Mouse (Mus musculus) cerebral cortex, adult 2 months (tissue): ENCODE measurements around the gene Trim14.

Experiments
- WGBS: fragments of 180-500 bp; shearing (Covaris S2); methylation state at CpG from one replicate; pipeline ENCODE4 v1.1.7; 2018; 5-methylcytosine and 5-hydroxymethylcytosine counted together

Gene Trim14

DNA sequence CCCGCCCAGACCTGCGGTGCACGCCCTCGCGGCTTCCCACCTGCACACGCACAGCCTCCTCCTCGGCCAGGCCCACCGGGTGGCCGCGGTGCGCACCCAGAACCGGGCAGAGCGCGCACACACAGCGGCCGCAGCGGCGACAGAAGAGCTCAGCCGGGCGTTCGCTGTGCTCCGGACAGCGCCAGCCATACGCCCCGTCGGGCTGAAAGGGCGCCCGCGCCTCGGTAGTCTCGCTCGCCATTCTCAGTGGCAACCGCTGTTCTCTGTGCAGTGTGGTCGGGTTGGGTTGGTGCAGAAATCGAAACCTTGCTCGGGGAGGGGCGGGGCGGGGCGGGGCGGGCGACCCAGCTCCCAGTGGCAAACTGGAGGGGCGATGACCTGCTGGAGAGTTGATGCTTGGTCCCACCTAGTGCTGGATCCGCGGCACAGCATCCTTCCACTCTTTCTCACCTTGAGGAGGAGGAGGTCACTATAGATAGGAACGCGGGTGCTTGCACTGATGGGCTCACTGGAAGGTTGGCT lies at the start of gene Trim14:
Gene Trim14, minus strand, starts transcription at position 302 of the 522 bp plus-strand sequence.
- 2% methylated on average over 46 of the region's 46 CpGs for WGBS

GRCm38 (mm10) chr4:46585041-46585810 lies 49.3 kb upstream of the Trim14 start:
- WGBS = 86% methylated on average over 13 of the region's 13 CpGs

- WGBS = 76% methylated on average over 3 of the region's 3 CpGs
These were observed 48.6 kb upstream of the Trim14 start for GRCm38 (mm10) chr4:46584536-46584935.

DNA sequence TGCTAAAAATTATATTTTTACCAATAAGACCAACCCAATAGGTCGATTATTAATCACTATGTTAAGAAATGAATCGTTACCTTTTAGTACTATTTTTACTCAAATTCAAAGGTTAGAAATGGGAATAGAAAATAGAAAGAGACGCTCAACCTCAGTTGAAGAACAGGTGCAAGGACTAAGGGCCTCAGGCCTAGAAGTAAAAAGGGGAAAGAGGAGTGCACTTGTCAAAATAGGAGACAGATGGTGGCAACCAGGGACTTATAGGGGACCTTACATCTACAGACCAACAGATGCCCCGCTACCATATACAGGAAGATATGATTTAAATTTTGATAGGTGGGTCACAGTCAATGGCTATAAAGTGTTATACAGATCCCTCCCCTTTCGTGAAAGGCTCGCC lies 48.1 kb upstream of the Trim14 start:
- WGBS = 90% methylated on average over 2 of the region's 6 CpGs

GRCm38 (mm10) chr4:46582024-46582423 lies 46.1 kb upstream of the Trim14 start:
- 87% methylated on average over 9 of the region's 9 CpGs for WGBS

DNA sequence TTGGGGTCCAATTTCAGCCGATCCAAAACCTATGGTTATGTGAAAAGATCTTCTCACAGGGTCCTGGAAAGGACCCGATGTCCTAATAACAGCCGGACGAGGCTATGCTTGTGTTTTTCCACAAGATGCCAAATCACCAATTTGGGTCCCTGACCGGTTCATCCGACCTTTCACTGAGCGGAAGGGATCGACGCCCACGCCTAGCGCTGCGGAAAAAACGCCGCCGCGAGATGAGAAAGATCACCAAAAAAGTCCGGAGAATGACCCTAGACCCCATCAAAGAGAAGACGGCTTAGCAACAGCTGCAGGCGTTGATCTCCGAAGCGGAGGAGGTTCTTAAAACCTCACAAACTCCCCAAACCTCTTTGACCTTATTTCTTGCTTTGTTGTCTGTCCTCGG lies 45.6 kb upstream of the Trim14 start:
- 95% methylated on average over 22 of the region's 22 CpGs for WGBS

GRCm38 (mm10) chr4:46580799-46581243 lies 44.9 kb upstream of the Trim14 start:
- 90% methylated on average over 15 of the region's 15 CpGs for WGBS

- 90% methylated on average over 8 of the region's 8 CpGs for WGBS
These were observed 42.9 kb upstream of the Trim14 start for GRCm38 (mm10) chr4:46578796-46579346.

DNA sequence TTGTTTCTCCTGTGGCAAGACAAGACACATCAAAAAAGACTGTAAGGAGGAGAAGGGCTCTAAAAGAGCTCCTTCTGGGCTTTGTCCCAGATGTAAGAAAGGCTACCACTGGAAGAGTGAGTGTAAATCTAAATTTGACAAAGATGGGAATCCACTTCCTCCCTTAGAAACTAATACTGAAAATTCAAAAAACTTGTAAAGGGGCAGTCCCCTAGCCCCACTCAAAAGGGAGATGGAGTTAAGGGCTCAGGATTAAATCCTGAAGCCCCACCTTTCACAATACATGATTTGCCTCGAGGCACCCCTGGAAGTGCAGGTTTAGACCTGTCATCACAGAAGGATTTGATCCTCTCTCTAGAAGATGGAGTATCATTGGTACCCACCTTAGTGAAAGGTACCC lies 42.3 kb upstream of the Trim14 start:
- 70% methylated on average over 1 of the region's 1 CpGs for WGBS

DNA sequence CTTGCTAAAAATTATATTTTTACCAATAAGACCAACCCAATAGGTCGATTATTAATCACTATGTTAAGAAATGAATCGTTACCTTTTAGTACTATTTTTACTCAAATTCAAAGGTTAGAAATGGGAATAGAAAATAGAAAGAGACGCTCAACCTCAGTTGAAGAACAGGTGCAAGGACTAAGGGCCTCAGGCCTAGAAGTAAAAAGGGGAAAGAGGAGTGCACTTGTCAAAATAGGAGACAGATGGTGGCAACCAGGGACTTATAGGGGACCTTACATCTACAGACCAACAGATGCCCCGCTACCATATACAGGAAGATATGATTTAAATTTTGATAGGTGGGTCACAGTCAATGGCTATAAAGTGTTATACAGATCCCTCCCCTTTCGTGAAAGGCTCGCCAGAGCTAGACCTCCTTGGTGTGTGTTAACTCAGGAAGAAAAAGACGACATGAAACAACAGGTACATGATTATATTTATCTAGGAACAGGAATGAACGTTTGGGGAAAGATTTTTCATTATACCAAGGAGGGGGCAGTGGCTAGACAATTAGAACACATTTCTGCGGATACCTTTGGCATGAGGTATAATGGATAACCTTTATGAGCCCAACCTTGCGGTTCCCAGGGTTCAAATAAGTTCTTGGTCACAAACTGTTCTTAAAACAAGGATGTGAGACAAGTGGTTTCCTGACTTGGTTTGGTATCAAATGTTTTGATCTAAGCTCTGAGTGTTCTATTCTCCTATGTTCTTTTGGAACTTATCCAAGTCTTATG lies 39.8 kb upstream of the Trim14 start:
- 86% methylated on average over 6 of the region's 10 CpGs for WGBS

GRCm38 (mm10) chr4:46574841-46575240 lies 38.9 kb upstream of the Trim14 start:
- WGBS = 85% methylated on average over 12 of the region's 12 CpGs

DNA sequence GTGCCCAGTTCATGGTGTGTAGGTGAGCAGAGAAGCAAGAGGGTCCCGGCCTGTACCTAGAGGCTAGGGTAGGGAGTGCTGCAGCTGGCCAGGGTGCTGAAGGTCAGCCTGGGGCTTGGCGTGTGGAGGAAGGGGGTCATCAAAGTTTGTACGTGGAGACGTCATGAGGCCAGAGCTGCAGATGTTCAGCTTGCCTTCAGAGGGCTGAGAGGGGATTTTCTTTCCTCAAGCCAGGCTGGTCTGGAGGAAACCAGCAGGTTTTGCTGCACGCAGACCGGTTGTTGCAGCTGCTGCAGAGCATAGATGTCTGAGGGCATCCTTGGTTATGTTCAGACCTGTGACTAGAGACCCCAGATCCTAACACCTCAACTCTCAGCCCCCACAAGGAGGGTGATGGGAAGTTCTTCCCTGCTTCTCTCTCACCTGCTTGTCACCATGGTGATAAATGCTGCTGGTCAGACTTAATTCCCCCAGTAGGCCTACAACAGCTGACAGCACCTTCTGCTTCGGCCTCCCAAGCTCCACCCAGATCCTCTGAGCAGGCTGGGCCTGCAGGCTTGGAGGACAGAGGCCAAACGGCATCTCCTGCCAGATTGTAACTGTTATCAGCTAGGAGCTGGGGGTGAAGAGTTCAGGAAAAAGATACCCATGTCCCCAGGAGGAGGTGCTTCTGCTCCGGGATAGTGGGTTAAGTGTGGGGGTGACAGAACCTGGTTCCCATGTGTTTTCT lies 38.2 kb upstream of the Trim14 start:
- 74% methylated on average over 9 of the region's 9 CpGs for WGBS

DNA sequence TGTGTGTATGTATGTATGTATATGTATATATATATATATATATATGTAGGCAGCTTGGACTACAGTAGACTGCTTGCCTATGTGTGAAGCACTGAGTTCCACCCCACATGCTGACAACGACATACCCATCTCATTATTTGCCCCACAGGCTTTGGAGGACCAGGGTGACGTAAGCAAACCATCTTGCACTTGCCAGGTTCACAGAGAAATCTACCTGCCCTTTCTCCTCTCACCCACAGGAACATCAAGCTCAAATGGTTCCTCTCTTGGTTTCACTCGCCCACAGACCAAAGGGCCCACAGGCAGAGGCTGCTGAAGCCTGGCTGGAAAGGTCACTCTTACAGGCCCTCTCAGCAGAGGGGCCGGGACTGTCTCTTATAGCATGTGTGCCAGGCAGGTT lies 36.7 kb upstream of the Trim14 start:
- 92% methylated on average over 4 of the region's 4 CpGs for WGBS

DNA sequence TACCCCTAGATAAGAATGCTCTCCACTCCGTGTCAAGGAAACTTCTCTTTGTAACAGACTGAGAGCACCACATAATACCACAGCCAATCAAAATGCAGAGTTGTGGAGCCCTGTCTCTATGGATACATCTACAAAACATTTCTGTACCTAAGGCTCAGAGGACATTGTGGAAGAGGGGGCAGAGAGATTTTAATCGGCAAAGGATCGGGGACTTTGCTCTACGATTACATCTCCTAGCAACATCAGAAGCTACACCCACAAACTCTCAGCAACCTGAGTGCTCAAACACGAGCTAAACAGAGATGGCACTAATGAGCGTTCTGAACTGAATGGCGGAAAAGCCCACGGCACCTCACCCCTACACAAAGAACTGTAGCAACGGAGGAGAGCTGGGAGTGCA lies 35.8 kb upstream of the Trim14 start:
- WGBS = 72% methylated on average over 9 of the region's 9 CpGs

DNA sequence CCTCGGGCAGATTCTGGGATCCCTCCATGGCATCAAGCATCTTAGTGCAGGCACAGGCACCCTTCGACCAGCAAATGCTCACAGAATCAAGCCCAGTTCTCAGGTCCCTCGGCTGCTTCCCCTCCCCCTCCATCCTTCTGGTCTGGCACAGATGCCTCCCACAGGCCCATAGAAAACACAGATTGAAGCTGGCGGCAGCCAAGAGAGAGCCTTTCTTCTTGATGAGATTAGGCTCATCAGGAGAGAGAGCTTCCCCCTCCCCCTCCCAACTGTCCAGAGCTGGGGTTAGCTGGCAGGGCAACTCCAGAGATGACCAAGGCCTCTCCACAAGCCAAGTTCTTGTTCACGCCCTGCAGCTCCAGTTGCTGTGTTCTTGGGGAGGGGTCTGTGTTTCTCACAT lies 33.7 kb upstream of the Trim14 start:
- WGBS = 31% methylated on average over 5 of the region's 5 CpGs

GRCm38 (mm10) chr4:46568169-46568568 lies 32.2 kb upstream of the Trim14 start:
- WGBS = 92% methylated on average over 8 of the region's 8 CpGs

DNA sequence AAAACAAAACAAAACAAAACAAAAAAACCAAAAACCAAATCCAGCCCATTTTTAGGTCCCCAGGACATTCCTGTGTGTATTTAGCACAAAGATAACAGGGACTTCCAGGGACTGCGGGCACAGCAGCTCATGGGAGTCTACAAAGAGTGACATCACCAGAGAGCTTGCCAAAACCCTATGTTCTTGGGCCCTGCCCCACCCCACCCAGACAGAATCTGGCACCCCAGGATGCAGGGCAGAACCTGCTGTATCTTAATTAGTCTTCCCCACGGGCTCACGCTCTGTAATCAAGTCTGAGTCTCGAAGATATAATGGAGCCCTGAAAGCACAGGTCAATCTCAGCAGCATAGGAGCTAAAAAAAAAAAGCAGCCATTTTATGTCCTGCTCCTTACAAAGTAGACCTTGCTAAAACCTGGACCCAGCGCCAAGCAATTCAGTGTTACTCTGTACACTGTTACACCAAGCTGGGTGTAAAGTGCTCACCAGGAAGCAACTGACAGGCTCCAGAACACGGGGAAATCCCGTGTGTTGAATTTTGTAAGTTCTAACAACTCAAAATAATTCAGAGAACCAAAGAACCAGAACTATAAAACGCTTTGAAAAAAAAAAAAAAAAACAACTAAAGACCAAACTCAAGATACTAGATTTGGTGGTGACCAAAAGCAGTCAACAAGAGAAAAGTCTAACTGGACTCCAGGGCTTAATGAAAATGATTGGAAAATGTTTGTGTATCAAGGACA lies 31.2 kb upstream of the Trim14 start:
- 71% methylated on average over 8 of the region's 8 CpGs for WGBS

DNA sequence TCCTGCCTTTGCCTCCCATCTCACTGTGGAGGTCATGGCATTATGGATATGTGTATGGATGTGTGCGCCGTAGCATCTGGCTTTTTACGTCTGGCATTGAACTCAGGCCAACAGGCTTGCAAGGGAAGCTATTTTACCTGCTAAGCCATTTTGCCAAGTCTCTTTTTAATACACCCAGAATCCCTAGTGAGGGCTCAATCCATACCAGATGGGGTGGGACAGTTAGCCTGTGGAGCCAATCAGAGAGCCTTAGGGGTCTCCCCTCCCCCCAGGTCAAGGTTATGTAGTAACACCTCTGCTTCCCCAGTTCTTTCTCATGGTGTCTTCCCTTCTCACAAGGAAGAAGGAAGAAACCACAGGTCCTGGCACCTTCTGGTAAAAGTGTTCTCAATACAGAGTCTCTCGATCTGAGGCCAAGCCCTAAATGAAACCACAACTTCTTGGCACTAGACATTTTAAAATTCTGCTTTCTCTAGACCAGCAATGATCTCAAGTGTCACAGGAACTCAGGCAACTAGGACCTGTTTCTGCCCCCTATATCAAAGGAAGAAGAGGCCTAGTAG lies 29.5 kb upstream of the Trim14 start:
- WGBS = 87% methylated on average over 4 of the region's 4 CpGs

DNA sequence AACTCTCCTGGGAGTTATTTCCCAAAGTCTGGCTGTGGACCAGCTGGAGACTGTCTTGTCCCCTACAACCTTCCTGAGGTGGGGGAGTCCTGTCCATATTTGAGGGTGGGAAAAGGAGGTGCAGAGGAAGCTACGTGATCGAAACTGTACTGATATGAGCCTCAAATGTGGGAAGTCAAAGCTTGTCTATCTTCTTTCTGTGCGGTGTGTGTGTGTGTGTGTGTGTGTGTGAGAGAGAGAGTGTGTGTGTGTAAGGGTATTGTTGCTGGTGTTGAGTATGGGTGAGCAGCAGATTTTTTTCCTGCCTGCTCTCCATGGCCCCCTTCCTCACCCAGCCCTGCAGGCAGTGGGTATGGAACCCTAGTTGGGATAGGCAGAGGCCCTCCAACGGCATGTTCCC lies 28.3 kb upstream of the Trim14 start:
- 91% methylated on average over 4 of the region's 4 CpGs for WGBS

DNA sequence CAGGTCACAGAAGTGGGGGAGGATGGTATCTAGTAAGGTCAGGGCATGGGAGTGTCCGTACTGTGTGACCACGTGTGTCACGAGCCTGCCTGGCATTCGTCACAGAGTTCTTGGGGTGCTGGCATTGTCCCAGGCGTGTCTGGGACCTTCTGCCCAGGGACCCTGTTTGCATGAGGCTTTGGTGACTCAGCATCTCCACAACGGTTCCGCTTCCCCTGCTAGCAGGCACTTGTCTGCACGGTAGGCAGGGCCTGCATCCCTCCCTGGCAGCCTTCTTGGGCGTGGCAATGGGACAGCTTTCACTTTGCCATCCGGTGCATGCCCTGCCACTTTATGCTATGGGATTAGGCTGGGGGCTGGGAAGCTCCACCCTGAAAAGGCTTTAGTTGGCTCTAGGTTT lies 27.9 kb upstream of the Trim14 start:
- 68% methylated on average over 10 of the region's 10 CpGs for WGBS

GRCm38 (mm10) chr4:46562841-46563240 lies 26.9 kb upstream of the Trim14 start:
- 97% methylated on average over 14 of the region's 14 CpGs for WGBS
